Mouse (Mus musculus) kidney, postnatal 10 days (tissue): ENCODE data around the gene Gnb3.
"Not testable (repeated sequence)": the region's sequence is repeated elsewhere in the genome, so short reads cannot be mapped to it uniquely, and the experiment has no call there.

Source experiments
- DNase-seq: peaks from one replicate; pipeline ENCODE4 v3.0.0; 2021; ENCODE audit warnings: mixed read lengths

Gnb3 gene

GRCm38 (mm10) chr6:124856916-124857839 is 17.1 kb upstream of the Gnb3 start, which contains the start of gene P3h3:
Gene P3h3 (minus strand): TSS chr6:124857752.
- peak; percentile 88 for DNase-seq

- DNase-seq, result peak; percentile 28
Observed at GRCm38 (mm10) chr6:124856321-124856720, 16.2 kb upstream of the Gnb3 start.

GRCm38 (mm10) chr6:124854647-124855046 is 14.6 kb upstream of the Gnb3 start:
- peak; percentile 10 for DNase-seq

GRCm38 (mm10) chr6:124850535-124850934 is 10.5 kb upstream of the Gnb3 start:
- no peak for DNase-seq

GRCm38 (mm10) chr6:124847305-124847704 is 7.2 kb upstream of the Gnb3 start:
- peak; percentile 94 for DNase-seq

GRCm38 (mm10) chr6:124839805-124840204 is 270 bp downstream of the Gnb3 start:
- DNase-seq, result no peak

GRCm38 (mm10) chr6:124836411-124836810 is 3.7 kb downstream of the Gnb3 start:
- no peak for DNase-seq

GRCm38 (mm10) chr6:124835531-124835930 is 4.5 kb downstream of the Gnb3 start:
- DNase-seq, result no peak

GRCm38 (mm10) chr6:124834512-124835081 is 5.5 kb downstream of the Gnb3 start:
- DNase-seq, result no peak

- no peak for DNase-seq
Observed at GRCm38 (mm10) chr6:124831649-124832048, 8.4 kb downstream of the Gnb3 start.

GRCm38 (mm10) chr6:124831199-124831598 is 8.9 kb downstream of the Gnb3 start:
- not testable (repeated sequence) for DNase-seq

- DNase-seq, result peak; percentile 94
Observed at GRCm38 (mm10) chr6:124829799-124830700, 10.0 kb downstream of the Gnb3 start.

GRCm38 (mm10) chr6:124828868-124829798 is 10.9 kb downstream of the Gnb3 start, which contains the start of the genes Usp5 and Cdca3:
Gene Usp5 (minus strand): TSS chr6:124829484.
Gene Cdca3 (plus strand): TSS chr6:124829547.
- DNase-seq, result peak; percentile 99

- DNase-seq, result peak; percentile 74
Observed at GRCm38 (mm10) chr6:124828101-124828592, 11.9 kb downstream of the Gnb3 start.

- DNase-seq, result no peak
Observed at GRCm38 (mm10) chr6:124822049-124822448, 18.0 kb downstream of the Gnb3 start.

- no peak for DNase-seq
Observed at GRCm38 (mm10) chr6:124820891-124821290, 19.2 kb downstream of the Gnb3 start.

- no peak for DNase-seq
Observed at GRCm38 (mm10) chr6:124817971-124818370, 22.1 kb downstream of the Gnb3 start.

- no peak for DNase-seq
Observed at GRCm38 (mm10) chr6:124817563-124817962, 22.5 kb downstream of the Gnb3 start.

- no peak for DNase-seq
Observed at GRCm38 (mm10) chr6:124817125-124817524, 22.9 kb downstream of the Gnb3 start.

- no peak for DNase-seq
Observed at GRCm38 (mm10) chr6:124816611-124817010, 23.5 kb downstream of the Gnb3 start.
